Mouse (Mus musculus): Measurements from ENCODE around the gene Hnf4a.
"Not testable (repeated sequence)": the region's sequence is repeated elsewhere in the genome, so short reads cannot be mapped to it uniquely, and the experiment has no call there.

Hnf4a gene

DNA sequence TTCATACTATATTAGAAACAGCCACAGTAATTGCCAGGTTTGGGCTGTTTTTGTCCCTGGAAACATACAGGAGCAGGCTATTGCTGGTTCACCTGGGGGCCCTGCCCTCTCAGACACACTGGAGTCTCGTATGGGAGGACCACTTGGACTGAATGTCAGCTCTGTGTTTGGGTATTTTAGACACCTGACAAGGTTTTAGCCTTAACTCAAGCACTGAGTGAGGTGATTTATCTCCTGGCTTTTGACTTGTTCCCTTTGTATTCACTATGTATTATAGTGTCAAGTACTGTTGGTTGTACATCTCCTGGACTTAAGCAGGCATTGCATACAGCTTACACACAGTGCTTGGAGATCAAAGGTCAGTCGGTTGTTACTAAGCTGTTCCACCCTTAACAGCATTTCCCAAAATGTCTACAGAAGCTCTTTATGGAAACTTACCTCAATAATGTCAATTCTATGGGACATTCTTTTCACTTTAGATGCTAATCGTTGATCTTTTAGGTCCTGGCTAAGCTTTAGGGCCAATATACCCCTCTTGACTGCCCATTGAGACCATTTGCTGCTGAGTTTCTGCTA lies 110.1 kb downstream of the Hnf4a start:
- DNase-seq (ENCODE audit: inconsistent age in 2 of 2, low spot score in 1 of 2), result no peak

DNA sequence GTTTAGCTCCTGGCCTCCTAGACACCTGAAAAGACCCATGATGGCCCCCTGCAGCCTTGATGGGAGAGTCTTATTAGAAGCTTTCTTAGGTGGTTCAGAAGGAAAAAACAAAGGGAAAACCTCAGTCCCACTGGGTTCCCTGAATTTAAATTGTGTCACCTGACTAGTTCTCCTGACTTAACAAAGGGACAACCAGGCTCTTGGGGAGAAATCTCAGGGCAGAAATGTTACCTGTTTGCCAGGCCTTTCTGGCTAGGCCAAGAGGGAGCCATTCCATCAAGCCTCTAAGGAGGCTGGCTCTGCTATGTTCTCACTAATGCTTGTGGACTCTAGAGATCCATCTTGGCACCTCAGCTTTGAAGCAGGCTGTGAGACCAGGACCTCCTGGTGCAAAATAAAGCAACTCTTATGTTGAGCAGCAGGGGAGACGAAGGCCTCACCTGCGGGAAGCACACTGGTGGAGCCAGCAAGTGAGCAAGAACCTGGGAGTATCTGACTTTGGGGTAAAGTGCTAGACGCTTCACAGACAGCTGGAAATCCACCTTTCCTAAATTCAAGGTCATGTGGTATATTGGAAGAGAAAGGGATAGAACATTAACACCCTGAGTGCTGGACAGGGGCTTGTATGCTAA lies 110.7 kb downstream of the Hnf4a start:
- DNase-seq (ENCODE audit: inconsistent age in 2 of 2, low spot score in 1 of 2), result no peak

DNA sequence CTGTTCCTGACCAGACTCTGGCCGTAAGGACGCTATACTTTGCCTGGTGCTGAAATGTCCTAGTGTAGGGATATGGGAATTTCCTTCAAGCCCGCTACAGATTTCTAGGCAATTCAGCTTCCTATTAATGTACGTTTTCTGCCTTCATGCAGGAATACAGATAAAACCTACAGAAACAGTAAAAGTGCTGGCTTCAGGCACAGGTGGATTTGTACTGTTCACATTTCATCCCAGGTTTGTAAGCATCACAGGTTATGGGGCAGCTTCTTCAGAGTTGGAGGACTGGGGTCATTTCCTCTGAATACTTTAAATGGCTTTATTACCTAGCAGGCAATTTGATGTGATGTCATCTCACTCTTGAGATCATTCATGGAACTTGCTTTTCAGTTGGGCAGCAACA lies 111.3 kb downstream of the Hnf4a start:
- no peak for DNase-seq (ENCODE audit: inconsistent age in 2 of 2, low spot score in 1 of 2)

DNA sequence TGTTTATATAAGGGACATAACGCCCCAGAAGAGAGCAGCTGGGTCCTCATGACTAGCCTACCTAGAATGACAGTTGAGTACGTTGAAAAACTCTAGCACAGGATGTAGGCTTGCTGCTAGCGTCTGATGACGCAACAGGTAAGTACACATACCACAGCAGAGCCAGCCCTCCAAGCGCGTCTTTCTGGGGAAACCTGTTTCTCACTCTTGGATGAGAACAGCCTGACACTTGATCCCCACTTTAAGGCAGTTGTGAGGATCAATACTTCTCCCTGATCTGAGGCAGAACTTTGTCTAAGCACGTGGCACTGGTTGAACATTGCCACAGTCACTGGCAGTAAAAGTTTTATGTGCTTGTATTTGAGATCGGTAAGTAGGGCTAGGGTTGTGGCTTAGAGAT lies 113.8 kb downstream of the Hnf4a start:
- DNase-seq (ENCODE audit: inconsistent age in 2 of 2, low spot score in 1 of 2), result no peak

DNA sequence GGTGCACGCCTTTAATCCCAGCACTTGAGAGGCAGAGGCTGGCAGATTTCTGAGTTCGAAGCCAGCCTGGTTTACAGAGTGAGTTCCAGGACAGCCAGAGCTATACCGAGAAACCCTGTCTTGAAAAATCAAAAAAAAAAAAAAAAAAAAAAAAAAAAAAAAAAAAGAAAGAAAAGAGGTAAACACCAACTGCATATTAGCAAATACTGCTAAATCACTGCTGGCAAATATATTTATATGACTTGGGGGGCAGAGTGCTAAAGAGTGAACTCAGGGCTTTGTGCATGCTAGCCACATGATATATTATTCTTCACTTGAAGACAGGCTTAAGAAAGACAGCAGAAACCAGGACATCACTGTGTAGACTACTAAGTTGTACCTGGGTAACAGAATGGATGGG lies 114.8 kb downstream of the Hnf4a start:
- DNase-seq (ENCODE audit: inconsistent age in 2 of 2, low spot score in 1 of 2), result not testable (repeated sequence)

All from adrenal gland, adult (tissue).